Mouse (Mus musculus) brain, embryonic 14.5 days (tissue): ENCODE data around the gene Cd300ld5. TPM values are rescaled to one million over a fixed set of nuclear protein-coding genes. Genes with fewer than 3 reads are reported as not detected.

Source experiments
- DNase-seq: peaks from one replicate; pipeline ENCODE4 v3.0.0-alpha.2; 2011; ENCODE audit warnings: low read depth
- CTCF ChIP-seq: fragments of 200-500 bp; IDR thresholded peaks from 2 replicates; pipeline ENCODE4 v1.5.1; 2012; ENCODE audit warnings: inconsistent platforms, mild to moderate bottlenecking, moderate library complexity, borderline replicate concordance; ENCODE audit not compliant: insufficient read depth, insufficient read length; ENCODE audit errors: extremely low read depth
- POLR2A ChIP-seq: fragments of 200-500 bp; IDR thresholded peaks from 2 replicates; pipeline ENCODE4 v1.6.1; 2012; ENCODE audit warnings: mild to moderate bottlenecking, inconsistent platforms, borderline replicate concordance; ENCODE audit not compliant: poor library complexity, insufficient read depth, insufficient read length, severe bottlenecking; ENCODE audit errors: extremely low read depth
- polyA plus RNA-seq: library from polyadenylated mRNA; depleted of rRNA; stranded (reverse); fragments of >200 nt; gene quantifications from 2 replicates; pipeline ENCODE4 v1.2.3, GENCODE M21; 2012; rRNA removed

The Cd300ld5 gene
- polyA plus RNA-seq, 1 experiment, result 0.23 TPM

- TF ChIP-seq CTCF (no peak), POLR2A (no peak)
- no peak for DNase-seq
Observed at GRCm38 (mm10) chr11:114989793-114990192, 47.8 kb downstream of the Cd300ld5 start, which contains the start of gene Cd300ld. TSS of gene Cd300ld (minus strand) at chr11:114989922.

- no peak for DNase-seq
- TF ChIP-seq POLR2A, result no peak
- no peak for TF ChIP-seq CTCF
Observed at GRCm38 (mm10) chr11:114981866-114982265, 55.7 kb downstream of the Cd300ld5 start.

Other genes starting within 250 kb of the Cd300ld5 start
- gene Btbd17, start 241.8 kb downstream of the Cd300ld5 start, polyA plus RNA-seq, result 36.2 and 50.6 TPM in 2 replicates
- 0.07 and 0.08 TPM in 2 replicates for gene Gpr142, start 238.8 kb downstream of the Cd300ld5 start, polyA plus RNA-seq
- gene Gprc5c, start 186.6 kb downstream of the Cd300ld5 start, polyA plus RNA-seq, result 4.1 and 7.4 TPM in 2 replicates
- 0.53 and 0.60 TPM in 2 replicates for gene Cd300a, start 147.7 kb downstream of the Cd300ld5 start, polyA plus RNA-seq
- gene Cd300lb, start 103.4 kb downstream of the Cd300ld5 start, polyA plus RNA-seq, result 0.04 and 0.07 TPM in 2 replicates
- gene Cd300c, start 68.6 kb downstream of the Cd300ld5 start, polyA plus RNA-seq, result 0.15 TPM in 1 of 2 replicates, not detected in the other
- gene Cd300ld, start 47.8 kb downstream of the Cd300ld5 start, polyA plus RNA-seq, result 0.06 and 0.11 TPM in 2 replicates
- gene Cd300c2, start 35.9 kb downstream of the Cd300ld5 start, polyA plus RNA-seq, result 1.0 and 1.5 TPM in 2 replicates
- not detected in 2 replicates for gene Cd300ld2, start 21.6 kb downstream of the Cd300ld5 start, polyA plus RNA-seq
- gene Cd300ld4, start 10.8 kb downstream of the Cd300ld5 start, polyA plus RNA-seq, result 0.16 and 0.21 TPM in 2 replicates
- 0.10 TPM in 1 of 2 replicates, not detected in the other for gene Cd300ld3, start 10.6 kb upstream of the Cd300ld5 start, polyA plus RNA-seq
- not detected in 2 replicates for gene Cd300e, start 24.4 kb upstream of the Cd300ld5 start, polyA plus RNA-seq
- gene Rab37, start 53.7 kb upstream of the Cd300ld5 start, polyA plus RNA-seq, result 0.83 and 0.89 TPM in 2 replicates
- 0.10 and 0.15 TPM in 2 replicates for gene Cd300lf, start 96.2 kb upstream of the Cd300ld5 start, polyA plus RNA-seq
- 31.6 and 40.5 TPM in 2 replicates for gene Slc9a3r1, start 125.6 kb upstream of the Cd300ld5 start, polyA plus RNA-seq
- gene Tmem104, start 149.7 kb upstream of the Cd300ld5 start, polyA plus RNA-seq, result 7.1 and 10.7 TPM in 2 replicates
- 16.0 and 16.9 TPM in 2 replicates for gene Nat9, start 150.1 kb upstream of the Cd300ld5 start, polyA plus RNA-seq
- gene Grin2c, start 229.5 kb upstream of the Cd300ld5 start, polyA plus RNA-seq, result 0.89 and 1.2 TPM in 2 replicates
- gene Fdxr, start 239.3 kb upstream of the Cd300ld5 start, polyA plus RNA-seq, result 26.1 and 32.4 TPM in 2 replicates